Mouse (Mus musculus) intestine, embryonic 16.5 days (tissue): ENCODE measurements at regions not wholly inside any gene's neighbourhood (a gene's known extent, or its start where the extent isn't known, plus 50 kb on each side); places are given as distances from the start of the nearest gene placed in this dataset.

Source experiments
- ATAC-seq: fragments of 200-750 bp; cut with Nextera tagmentation; 2 replicates; pipeline ENCODE4 v1.8.0; 2017; ENCODE audit warnings: moderate TSS enrichment, moderate library complexity
- H3K27ac ChIP-seq: fragments of 300-500 bp; sonication (generic); 2 replicates; pipeline ENCODE4 v1.5.1; 2014; ENCODE audit warnings: mild to moderate bottlenecking, low read length
- H3K27me3 ChIP-seq: fragments of 300-500 bp; sonication (generic); replicated peaks from 2 replicates; pipeline ENCODE4 v1.6.1; 2014; ENCODE audit warnings: low read length, control low read depth, mixed read lengths; ENCODE audit not compliant: control insufficient read depth, insufficient read depth
- H3K36me3 ChIP-seq: fragments of 300-500 bp; sonication (generic); 2 replicates; pipeline ENCODE4 v1.6.1; 2014; ENCODE audit warnings: low read length, control low read depth; ENCODE audit not compliant: control insufficient read depth, insufficient read depth
- H3K4me1 ChIP-seq: fragments of 300-500 bp; sonication (generic); 2 replicates; pipeline ENCODE4 v1.6.1; 2014; ENCODE audit warnings: low read length, control low read depth, mixed read lengths; ENCODE audit not compliant: control insufficient read depth, insufficient read depth
- H3K4me2 ChIP-seq: fragments of 300-500 bp; sonication (generic); 2 replicates; pipeline ENCODE4 v1.6.1; 2014; ENCODE audit warnings: low read depth, low read length, control low read depth
- H3K4me3 ChIP-seq: fragments of 300-500 bp; sonication (generic); 2 replicates; pipeline ENCODE4 v1.5.1; 2014; ENCODE audit warnings: mild to moderate bottlenecking, low read length
- H3K9ac ChIP-seq: fragments of 300-500 bp; sonication (generic); 2 replicates; pipeline ENCODE4 v1.6.1; 2014; ENCODE audit warnings: low read depth, low read length
- H3K9me3 ChIP-seq: fragments of 300-500 bp; sonication (generic); 2 replicates; pipeline ENCODE4 v1.6.1; 2016; ENCODE audit warnings: low read length, control low read depth; ENCODE audit not compliant: control insufficient read depth
- WGBS: fragments of 180-500 bp; shearing (Covaris S2); extraction: QIAGEN DNeasy Blood & Tissue Kit; methylation state at CpG from one replicate; pipeline ENCODE4 v1.1.7; 2014; 5-methylcytosine and 5-hydroxymethylcytosine counted together

DNA sequence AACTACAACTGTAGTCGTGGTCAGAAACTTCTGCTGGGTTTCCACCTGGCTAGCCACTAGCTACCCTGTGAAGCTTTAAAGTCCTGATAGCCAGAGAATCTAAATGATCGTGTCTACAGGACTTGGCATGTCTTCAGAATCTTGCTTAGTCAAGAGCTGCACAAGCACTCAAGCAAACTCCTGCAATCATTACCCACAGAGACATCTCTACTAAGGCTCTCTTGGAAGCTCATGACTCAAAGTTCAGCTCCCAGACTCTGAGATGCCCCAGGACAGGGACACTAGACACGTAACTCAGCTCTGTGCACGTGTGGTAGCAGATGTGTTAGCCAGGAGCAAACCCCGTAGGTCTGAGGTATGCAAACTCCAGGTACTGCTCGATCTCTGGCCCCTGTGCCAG lies 242.2 kb downstream of the Rybp start:
- 75% methylated on average over 6 of the region's 6 CpGs for WGBS
- Histone ChIP-seq H3K27ac (no peak overlapping the region), H3K9ac (no peak overlapping the region), H3K9me3 (no peaks in the 10 kb centered on the region), H3K4me1 (peaks cover 16% of the 10 kb centered on the region), H3K36me3 (no peaks in the 10 kb centered on the region), H3K4me2 (no peak overlapping the region), H3K4me3 (no peak overlapping the region), H3K27me3 (no peaks in the 10 kb centered on the region)
- ATAC-seq: no peak

DNA sequence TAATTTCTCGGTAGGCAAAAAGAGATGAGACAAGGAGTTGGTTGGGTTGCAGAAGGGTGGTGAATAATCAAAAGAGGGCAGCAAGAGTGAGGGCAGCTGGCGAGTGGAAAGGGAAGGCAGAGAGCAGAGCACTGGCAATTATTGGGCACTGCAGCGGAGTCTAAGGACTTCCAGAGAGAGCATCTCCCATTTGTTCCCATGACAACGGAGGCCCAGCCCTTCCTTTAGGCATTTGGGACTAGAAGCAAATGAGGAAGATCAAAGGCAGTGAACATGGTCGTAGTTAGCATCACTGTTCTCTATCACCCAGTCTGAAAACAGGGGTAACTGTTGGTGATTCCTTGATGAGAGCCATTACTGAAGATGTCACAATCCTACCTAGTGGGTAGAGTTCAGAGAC lies 246.1 kb downstream of the Rybp start:
- no peaks in the 10 kb centered on the region for H3K36me3 ChIP-seq
- ATAC-seq: no peak
- no peak overlapping the region for H3K9ac ChIP-seq
- no peaks in the 10 kb centered on the region for H3K27me3 ChIP-seq
- H3K4me1 ChIP-seq: peaks cover 11% of the 10 kb centered on the region
- H3K9me3 ChIP-seq: no peaks in the 10 kb centered on the region
- 51% methylated on average over 5 of the region's 5 CpGs for WGBS
- H3K4me3 ChIP-seq: no peak overlapping the region
- H3K27ac ChIP-seq: no peak overlapping the region
- H3K4me2 ChIP-seq: no peak overlapping the region

DNA sequence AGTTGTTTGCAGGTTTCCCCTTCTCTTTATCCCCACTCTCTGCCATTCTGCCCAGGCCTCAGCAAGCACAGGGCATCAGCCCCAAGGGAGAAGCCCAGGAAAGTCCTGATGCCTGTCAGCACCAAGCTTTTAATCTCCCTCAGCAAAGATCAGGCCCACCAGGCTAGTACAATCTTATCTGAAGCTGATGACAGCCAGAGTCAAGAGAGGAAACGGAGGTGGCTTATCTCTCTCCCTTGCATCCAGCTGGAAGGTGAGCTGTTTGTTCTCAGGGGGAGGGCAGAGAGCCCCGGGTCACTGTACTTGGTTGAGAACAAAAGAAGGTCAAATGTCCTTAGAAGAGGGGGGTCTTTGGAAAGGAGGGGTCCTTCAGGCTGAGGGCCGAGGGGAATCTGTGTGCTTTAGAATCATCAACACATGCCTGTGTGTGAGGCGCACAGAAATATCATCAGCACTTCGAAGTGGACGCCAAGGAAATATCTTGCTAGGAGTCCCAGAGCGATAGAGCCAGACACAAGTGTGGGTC lies 246.8 kb downstream of the Rybp start:
- no peak overlapping the region for H3K9ac ChIP-seq
- no peaks in the 10 kb centered on the region for H3K36me3 ChIP-seq
- no peaks in the 10 kb centered on the region for H3K9me3 ChIP-seq
- no peaks in the 10 kb centered on the region for H3K27me3 ChIP-seq
- H3K4me1 ChIP-seq: 0 out of 2 replicates have a peak, but pooled peaks cover 5% of the 10 kb centered on the region
- ATAC-seq: no peak
- 34% methylated on average over 7 of the region's 7 CpGs for WGBS
- no peak overlapping the region for H3K4me2 ChIP-seq
- no peak overlapping the region for H3K4me3 ChIP-seq
- H3K27ac ChIP-seq: no peak overlapping the region

DNA sequence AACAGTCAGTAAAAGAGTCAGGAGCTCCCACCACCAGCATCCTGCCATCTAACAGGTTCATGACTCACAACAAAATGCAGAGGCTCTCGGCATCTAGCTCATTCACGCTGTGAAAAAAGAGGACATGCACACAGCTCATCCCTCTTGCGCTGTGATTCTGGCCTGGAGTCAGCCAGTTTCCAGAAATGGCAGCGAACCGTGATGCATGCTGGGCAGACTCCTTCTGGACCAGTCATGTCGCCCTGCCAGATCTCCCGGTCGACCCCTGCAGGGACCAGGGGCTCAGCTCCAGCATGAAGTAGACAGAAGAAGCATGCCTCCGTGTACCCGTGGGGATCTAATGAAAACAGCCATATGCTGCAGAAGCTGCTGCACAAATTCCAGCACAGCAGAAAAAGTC lies 254.6 kb downstream of the Rybp start:
- Histone ChIP-seq H3K9me3 (no peaks in the 10 kb centered on the region), H3K27ac (no peak overlapping the region), H3K9ac (no peak overlapping the region), H3K36me3 (no peaks in the 10 kb centered on the region), H3K4me3 (no peak overlapping the region), H3K4me1 (no peaks in the 10 kb centered on the region), H3K4me2 (no peak overlapping the region), H3K27me3 (no peaks in the 10 kb centered on the region)
- no peak for ATAC-seq
- WGBS: 82% methylated on average over 10 of the region's 10 CpGs

DNA sequence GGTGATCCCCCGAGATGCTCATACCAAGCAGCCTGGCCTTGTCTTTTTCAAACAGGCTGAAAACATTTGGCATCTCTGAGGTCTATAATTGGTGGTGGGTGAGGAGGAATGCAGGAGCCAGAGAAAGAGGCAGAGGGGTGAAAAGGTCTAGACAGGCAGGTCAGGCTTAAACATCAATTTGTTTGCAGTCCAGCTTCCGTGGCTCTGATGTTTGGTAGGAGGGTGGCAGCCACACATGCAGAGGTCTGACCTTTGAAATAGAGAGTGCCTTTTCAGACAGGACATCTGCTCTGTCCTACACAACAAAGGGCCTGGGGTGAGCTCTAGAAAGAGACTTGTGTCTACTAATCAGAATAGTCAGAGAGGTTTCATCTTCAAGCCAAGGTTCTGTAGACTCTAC lies 256.8 kb downstream of the Rybp start:
- H3K4me3 ChIP-seq: no peak overlapping the region

DNA sequence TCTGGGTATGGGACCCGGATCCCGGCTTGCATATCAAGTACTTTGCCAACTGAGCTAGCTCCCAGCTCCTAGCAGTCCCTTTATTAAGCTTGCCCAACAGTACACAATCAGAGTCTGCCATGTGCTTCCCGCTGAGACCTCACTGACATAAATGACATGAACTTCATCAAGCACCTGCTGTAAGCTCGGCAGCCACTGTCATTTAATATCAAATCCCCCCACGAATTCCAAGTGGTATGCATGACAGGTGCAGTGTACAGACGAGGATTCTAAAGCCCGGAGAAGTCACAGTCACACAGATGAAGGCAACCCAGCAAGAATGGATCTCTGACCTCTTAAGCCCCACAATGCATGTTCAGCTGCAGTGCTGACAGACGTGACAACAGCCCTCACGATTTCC lies 257.3 kb downstream of the Rybp start:
- Histone ChIP-seq H3K36me3 (no peaks in the 10 kb centered on the region), H3K9ac (no peak overlapping the region), H3K4me1 (no peaks in the 10 kb centered on the region), H3K27ac (no peak overlapping the region), H3K9me3 (no peaks in the 10 kb centered on the region), H3K4me2 (no peak overlapping the region), H3K27me3 (no peaks in the 10 kb centered on the region), H3K4me3 (no peak overlapping the region)
- no peak for ATAC-seq
- 64% methylated on average over 9 of the region's 9 CpGs for WGBS

More for the DNA sequence above, 256.8 kb downstream of the Rybp start:
- Histone ChIP-seq H3K27me3 (no peaks in the 10 kb centered on the region), H3K4me2 (no peak overlapping the region), H3K9me3 (no peaks in the 10 kb centered on the region), H3K36me3 (no peaks in the 10 kb centered on the region), H3K9ac (no peak overlapping the region), H3K4me1 (no peaks in the 10 kb centered on the region), H3K27ac (no peak overlapping the region)
- WGBS: 40% methylated on average over 2 of the region's 2 CpGs
- ATAC-seq: no peak

DNA sequence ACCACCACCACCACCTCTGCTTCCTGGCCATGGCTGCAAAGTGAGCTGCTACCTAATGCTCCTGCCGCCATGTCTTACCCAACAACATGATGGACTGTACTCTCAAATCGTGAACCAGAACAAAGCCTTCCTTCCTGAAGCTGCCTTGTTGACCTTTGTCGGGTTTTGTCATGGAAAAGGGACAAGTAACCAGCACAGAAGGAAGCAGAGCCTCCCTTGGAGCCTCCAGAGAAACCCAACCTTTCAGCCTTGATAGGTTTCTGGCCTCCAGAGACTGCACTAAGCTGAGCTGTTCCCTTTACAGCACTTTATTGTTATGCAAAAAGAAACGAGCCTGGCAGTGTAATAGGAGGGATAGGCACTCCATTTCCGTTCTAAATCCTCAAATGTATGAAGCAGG lies 259.8 kb downstream of the Rybp start:
- Histone ChIP-seq H3K4me2 (no peak overlapping the region), H3K36me3 (no peaks in the 10 kb centered on the region), H3K4me3 (no peak overlapping the region), H3K9me3 (no peaks in the 10 kb centered on the region), H3K27ac (no peak overlapping the region), H3K9ac (no peak overlapping the region), H3K4me1 (no peaks in the 10 kb centered on the region), H3K27me3 (no peaks in the 10 kb centered on the region)
- no peak for ATAC-seq
- 57% methylated on average over 5 of the region's 5 CpGs for WGBS

DNA sequence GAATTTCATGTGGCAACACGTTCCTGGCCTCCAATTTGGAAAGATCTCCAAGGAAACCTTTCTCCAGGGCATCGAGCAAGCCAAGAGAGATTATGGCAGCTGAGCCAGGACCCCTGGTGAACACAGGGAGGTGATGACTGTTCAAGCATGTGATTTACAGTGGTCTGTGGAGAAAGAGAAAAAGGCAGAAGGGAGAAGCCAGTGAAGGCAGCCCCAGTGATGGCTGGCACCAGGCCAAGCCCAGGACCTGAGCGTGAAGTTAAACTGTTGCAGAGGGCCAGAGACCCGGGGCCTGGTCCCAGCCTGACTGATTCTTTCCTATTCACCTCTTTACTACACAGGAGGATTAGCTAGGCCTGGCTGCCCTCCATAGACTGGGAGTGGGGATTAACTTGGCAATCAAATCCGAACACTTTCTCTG lies 261.7 kb downstream of the Rybp start:
- Histone ChIP-seq H3K36me3 (no peaks in the 10 kb centered on the region), H3K27me3 (no peaks in the 10 kb centered on the region), H3K9ac (no peak overlapping the region), H3K4me2 (no peak overlapping the region), H3K27ac (no peak overlapping the region), H3K4me3 (no peak overlapping the region), H3K9me3 (no peaks in the 10 kb centered on the region), H3K4me1 (no peaks in the 10 kb centered on the region)
- ATAC-seq: no peak
- 66% methylated on average over 5 of the region's 5 CpGs for WGBS

DNA sequence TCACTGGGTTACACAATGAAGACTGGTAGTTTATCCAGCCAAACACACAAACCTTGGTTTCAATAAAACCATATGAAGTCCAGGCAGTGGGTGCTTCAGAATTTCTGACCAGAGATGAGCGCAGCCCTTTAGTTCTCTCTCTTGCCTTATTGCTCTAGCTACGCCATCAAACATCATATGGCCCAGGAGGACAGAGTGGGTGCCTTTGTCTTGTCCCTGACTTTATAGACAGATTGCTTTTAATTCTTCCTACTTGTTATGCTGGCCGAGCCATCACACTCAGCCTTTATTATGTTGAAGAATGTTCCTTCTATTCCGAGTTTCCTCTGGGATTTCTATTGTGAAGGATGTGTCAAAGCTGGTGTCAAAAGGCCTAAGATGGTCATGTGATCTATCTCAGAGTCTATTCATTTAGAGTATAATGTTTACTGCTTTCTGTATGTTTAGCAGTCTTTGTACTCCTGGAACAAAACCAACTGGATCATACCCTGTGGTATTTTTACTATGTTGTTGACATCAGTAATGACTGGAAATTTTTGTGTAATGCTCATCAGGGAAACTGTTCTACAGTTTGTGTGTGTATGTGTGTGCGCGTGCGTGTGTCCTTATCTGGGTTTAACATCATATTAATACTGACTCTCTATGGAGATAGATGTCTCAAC lies 263.7 kb downstream of the Rybp start:
- no peak overlapping the region for H3K9ac ChIP-seq
- ATAC-seq: no peak
- no peaks in the 10 kb centered on the region for H3K4me1 ChIP-seq
- H3K4me2 ChIP-seq: no peak overlapping the region
- no peaks in the 10 kb centered on the region for H3K9me3 ChIP-seq
- H3K4me3 ChIP-seq: no peak overlapping the region
- 79% methylated on average over 7 of the region's 7 CpGs for WGBS
- no peaks in the 10 kb centered on the region for H3K36me3 ChIP-seq
- H3K27me3 ChIP-seq: no peaks in the 10 kb centered on the region
- no peak overlapping the region for H3K27ac ChIP-seq

DNA sequence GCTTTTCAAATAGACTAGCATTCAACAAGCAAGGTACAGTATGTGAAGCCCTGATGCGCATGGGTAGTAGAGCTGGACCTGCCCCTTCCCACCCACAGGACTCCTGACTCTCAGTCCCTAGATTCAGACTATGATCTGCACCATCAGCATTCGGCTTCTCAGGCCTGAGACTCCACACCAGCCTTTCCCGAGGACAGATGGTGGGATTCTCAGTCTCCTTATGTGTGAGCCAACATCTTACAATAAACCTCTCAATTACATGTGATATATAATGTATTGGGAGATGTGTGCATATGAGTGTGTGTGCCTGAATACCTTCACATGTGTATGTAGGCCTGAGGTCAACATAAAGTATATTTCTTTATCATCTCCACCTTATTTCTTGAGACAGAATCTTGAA lies 268.3 kb downstream of the Rybp start:
- Histone ChIP-seq H3K9me3 (no peaks in the 10 kb centered on the region), H3K36me3 (no peaks in the 10 kb centered on the region), H3K27me3 (no peaks in the 10 kb centered on the region), H3K4me3 (no peak overlapping the region), H3K9ac (no peak overlapping the region), H3K27ac (no peak overlapping the region), H3K4me1 (no peaks in the 10 kb centered on the region), H3K4me2 (no peak overlapping the region)
- no peak for ATAC-seq
- 73% methylated on average over 3 of the region's 3 CpGs for WGBS
